Mouse (Mus musculus) C2C12 (cell line): ENCODE results near the gene Mbd4. TPM values are rescaled to one million over a fixed set of nuclear protein-coding genes. Genes with fewer than 3 reads are reported as not detected.
A peak's percentile ranks its signal among the peaks of the same experiment; 100 is the strongest.

Source experiments
- H3K27me3 ChIP-seq: one replicate; pipeline ENCODE4 v1.6.1; 2011; ENCODE audit not compliant: control insufficient read depth, insufficient read depth, insufficient read length
- H3K36me3 ChIP-seq: one replicate; pipeline ENCODE4 v1.6.1; 2011; ENCODE audit not compliant: control insufficient read depth, insufficient read depth
- H3K4me3 ChIP-seq: one replicate; pipeline ENCODE4 v1.5.1; 2011; ENCODE audit warnings: mild to moderate bottlenecking, control low read depth; ENCODE audit not compliant: poor library complexity, insufficient read depth, severe bottlenecking
- H3K79me2 ChIP-seq: one replicate; pipeline ENCODE4 v1.6.1; 2011; ENCODE audit not compliant: control insufficient read depth, insufficient read depth
- H3K79me3 ChIP-seq: one replicate; pipeline ENCODE4 v1.6.1; 2011; ENCODE audit warnings: low read depth, control low read depth
- H3ac ChIP-seq: one replicate; pipeline ENCODE3; 2011; ENCODE audit warnings: low read depth; ENCODE audit not compliant: control insufficient read depth, insufficient read length
- CEBPB ChIP-seq: IDR thresholded peaks from one replicate; pipeline ENCODE4 v1.6.1; 2011; ENCODE audit warnings: low read depth, mild to moderate bottlenecking, control low read depth, moderate library complexity
- CTCF ChIP-seq: IDR thresholded peaks from one replicate; pipeline ENCODE4 v1.5.1; 2011; ENCODE audit not compliant: control insufficient read depth, insufficient read depth, insufficient read length
- FOSL1 ChIP-seq: IDR thresholded peaks from one replicate; pipeline ENCODE4 v1.8.0; 2011; ENCODE audit warnings: mild to moderate bottlenecking, low read length; ENCODE audit not compliant: poor library complexity, insufficient read depth, severe bottlenecking
- MAX ChIP-seq: IDR thresholded peaks from one replicate; pipeline ENCODE4 v1.6.1; 2011; ENCODE audit warnings: mild to moderate bottlenecking, control low read depth
- MYOD1 ChIP-seq: IDR thresholded peaks from one replicate; pipeline ENCODE4 v1.6.1; 2011; ENCODE audit warnings: low read depth; ENCODE audit not compliant: control insufficient read depth, insufficient read length
- MYOG ChIP-seq: IDR thresholded peaks from one replicate; pipeline ENCODE4 v1.6.1; 2011; ENCODE audit not compliant: control insufficient read depth, insufficient read length; ENCODE audit errors: extremely low read depth
- USF1 ChIP-seq: IDR thresholded peaks from one replicate; pipeline ENCODE4 v1.6.1; 2011; ENCODE audit warnings: low read depth, mild to moderate bottlenecking, control low read depth, moderate library complexity
- polyA plus RNA-seq: library from polyadenylated mRNA; unstranded; fragments of >200 nt; fragmentation: generic; extraction: Trizol; gene quantifications from one replicate; pipeline ENCODE4 v1.2.1, GENCODE M21; 2012; ENCODE audit warnings: missing spikeins

Mbd4 gene
- polyA plus RNA-seq, 1 experiment, result 1.4 TPM

DNA sequence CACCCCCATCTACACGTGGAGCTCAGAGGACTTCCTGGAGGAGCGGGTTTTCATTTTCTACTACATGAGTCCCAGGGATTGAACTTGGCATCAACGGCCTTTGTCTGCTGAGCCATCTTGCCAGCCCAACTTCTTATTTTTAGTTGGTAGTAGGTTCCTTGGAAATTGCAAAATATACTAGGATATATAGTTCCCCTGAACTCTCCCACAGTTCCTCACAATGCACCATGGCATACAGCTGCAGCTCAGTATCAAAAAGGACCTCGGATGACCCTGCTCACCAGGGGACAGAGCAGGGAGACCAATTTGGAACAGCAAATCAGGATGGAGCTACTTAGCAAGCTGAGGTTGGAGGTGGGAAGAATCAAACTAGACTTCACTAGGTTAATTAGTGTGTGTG is 38.1 kb downstream of the Mbd4 start:
- no peak for TF ChIP-seq MYOD1
- no peak for TF ChIP-seq USF1
- TF ChIP-seq CEBPB, result no peak
- TF ChIP-seq MAX, result no peak
- TF ChIP-seq MYOG, result no peak
- no peak for TF ChIP-seq FOSL1
- TF ChIP-seq CTCF, result no peak
- no peak overlapping the region for H3K4me3 ChIP-seq

DNA sequence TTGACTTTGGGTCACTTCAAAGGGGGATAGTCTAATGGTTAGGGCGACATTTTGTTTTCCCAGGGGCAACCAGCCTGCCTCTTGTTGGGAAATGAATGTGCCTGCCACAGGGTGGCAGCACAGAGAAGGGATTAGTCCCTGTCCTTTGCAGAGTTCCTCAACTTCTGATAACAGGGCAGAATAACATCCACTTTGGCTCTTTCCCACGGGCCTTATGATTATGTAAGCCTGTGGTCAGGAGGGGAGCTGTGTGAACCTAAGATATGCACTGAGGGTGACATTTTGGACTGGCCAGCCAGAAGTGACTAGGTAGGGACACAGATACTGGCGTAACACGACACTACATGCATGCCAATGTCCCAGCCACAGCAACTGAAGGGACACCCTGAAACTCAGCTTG is 39.1 kb downstream of the Mbd4 start:
- H3K36me3 ChIP-seq, result no peaks in the 10 kb centered on the region
- H3K79me2 ChIP-seq, result no peaks in the 10 kb centered on the region
- no peak overlapping the region for H3ac ChIP-seq
- no peak overlapping the region for H3K4me3 ChIP-seq
- TF ChIP-seq CTCF (peak; percentile 1), MYOD1 (no peak)
- peaks cover 14% of the 10 kb centered on the region for H3K27me3 ChIP-seq
- no peaks in the 10 kb centered on the region for H3K79me3 ChIP-seq

More for the DNA sequence above, 38.1 kb downstream of the Mbd4 start:
- no peaks in the 10 kb centered on the region for H3K79me2 ChIP-seq
- no peaks in the 10 kb centered on the region for H3K79me3 ChIP-seq
- no peaks in the 10 kb centered on the region for H3K36me3 ChIP-seq
- peaks cover 22% of the 10 kb centered on the region for H3K27me3 ChIP-seq
- no peak overlapping the region for H3ac ChIP-seq

DNA sequence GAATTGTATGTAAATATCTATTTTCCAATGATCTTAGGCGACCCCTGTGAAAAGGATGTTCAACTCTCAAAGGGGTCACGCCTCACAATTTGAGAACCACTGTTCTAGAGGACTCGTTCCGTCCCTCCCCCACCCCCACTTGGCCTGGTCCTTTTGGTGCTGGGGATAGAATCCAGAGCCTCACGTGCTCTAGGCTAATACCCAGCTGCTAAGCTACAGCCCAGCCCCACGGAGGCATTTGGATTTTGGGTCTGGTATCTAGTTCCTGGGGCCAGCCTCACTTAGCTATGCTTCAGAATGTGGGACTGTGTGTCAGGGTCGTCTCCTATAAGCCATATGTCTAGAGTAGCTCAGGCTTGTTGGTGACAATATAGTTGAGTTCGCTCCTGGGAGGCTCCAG is 41.6 kb downstream of the Mbd4 start:
- Histone ChIP-seq H3ac (no peak overlapping the region), H3K79me2 (peaks cover 21% of the 10 kb centered on the region), H3K79me3 (peaks cover 18% of the 10 kb centered on the region), H3K27me3 (peaks cover 6% of the 10 kb centered on the region), H3K36me3 (peaks cover 12% of the 10 kb centered on the region), H3K4me3 (no peak overlapping the region)
- TF ChIP-seq CTCF (no peak), USF1 (no peak), MYOG (no peak), FOSL1 (no peak), MYOD1 (no peak)

DNA sequence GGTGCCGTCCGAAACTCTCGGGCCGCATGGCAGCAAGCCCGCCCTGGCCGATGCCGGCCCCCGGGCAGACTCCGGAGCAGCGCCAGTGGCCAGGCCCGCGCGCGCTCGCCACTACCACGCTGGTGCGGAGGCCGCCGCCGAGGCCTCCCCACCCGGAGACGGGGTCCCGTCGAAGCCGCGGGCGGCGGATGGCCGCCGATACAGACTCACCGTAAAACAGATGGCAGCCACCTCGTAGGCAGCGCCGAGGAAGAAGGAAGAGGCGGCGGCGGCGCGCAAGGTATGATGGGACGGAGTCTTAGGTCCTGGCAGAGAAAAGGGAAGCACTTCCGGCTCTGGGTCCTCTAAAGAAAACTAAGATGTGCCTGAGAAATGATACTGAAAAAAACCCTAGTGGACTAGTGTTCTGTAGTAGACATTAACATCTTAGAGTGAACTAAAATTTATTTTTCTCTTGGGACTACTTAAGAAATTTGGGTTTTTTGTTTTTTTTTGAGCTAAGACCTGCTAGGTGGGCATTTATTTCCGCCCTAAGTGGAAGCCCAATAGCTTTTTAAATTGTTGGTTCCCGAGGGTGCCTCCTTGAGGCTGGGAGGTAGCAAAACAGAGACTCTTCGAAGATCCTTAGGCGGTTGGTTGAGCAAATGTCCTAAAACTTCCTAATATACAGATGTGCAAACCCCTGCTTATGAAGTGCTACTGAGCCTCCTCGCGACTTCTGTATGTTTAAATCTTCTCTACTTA is 44.5 kb downstream of the Mbd4 start, which contains the start of gene Rpl32:
Rpl32 (minus strand) TSS at position 260 of the 744 bp plus-strand sequence.
- Histone ChIP-seq H3K79me2 (peaks cover 43% of the 10 kb centered on the region), H3ac (peak within 1 kb of the TSS; percentile 99), H3K27me3 (no peaks in the 10 kb centered on the region), H3K36me3 (peaks cover 37% of the 10 kb centered on the region), H3K4me3 (peak within 1 kb of the TSS; percentile 99), H3K79me3 (peaks cover 35% of the 10 kb centered on the region)
- TF ChIP-seq CTCF (no peak), USF1 (peak; percentile 3), CEBPB (no peak), MYOD1 (no peak), FOSL1 (no peak), MAX (peak; percentile 46), MYOG (no peak)

DNA sequence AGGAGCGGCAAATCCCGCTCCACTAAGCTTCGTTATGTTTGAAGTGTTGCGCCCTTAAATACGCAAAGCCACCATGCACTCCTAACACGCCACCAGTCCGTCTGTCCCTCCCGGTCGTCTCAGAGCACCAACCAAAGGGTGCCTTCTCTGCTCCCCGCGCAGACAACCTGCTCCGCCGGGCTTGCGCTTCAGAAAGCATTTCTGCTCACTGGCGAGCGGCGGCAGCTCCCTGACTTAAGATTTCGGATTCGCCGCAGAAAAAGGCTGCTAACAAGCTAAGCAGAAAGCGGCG is 45.0 kb downstream of the Mbd4 start:
- no peak for TF ChIP-seq CTCF
- no peak for TF ChIP-seq MYOG
- TF ChIP-seq CEBPB, result no peak
- no peak for TF ChIP-seq MYOD1
- TF ChIP-seq USF1, result no peak
- TF ChIP-seq FOSL1, result no peak
- no peak for TF ChIP-seq MAX
- H3ac ChIP-seq, result peak overlapping the region; percentile 99
- peak overlapping the region; percentile 99 for H3K4me3 ChIP-seq
- H3K79me2 ChIP-seq, result peaks cover 43% of the 10 kb centered on the region
- H3K79me3 ChIP-seq, result peaks cover 35% of the 10 kb centered on the region
- H3K27me3 ChIP-seq, result no peaks in the 10 kb centered on the region
- peaks cover 38% of the 10 kb centered on the region for H3K36me3 ChIP-seq

DNA sequence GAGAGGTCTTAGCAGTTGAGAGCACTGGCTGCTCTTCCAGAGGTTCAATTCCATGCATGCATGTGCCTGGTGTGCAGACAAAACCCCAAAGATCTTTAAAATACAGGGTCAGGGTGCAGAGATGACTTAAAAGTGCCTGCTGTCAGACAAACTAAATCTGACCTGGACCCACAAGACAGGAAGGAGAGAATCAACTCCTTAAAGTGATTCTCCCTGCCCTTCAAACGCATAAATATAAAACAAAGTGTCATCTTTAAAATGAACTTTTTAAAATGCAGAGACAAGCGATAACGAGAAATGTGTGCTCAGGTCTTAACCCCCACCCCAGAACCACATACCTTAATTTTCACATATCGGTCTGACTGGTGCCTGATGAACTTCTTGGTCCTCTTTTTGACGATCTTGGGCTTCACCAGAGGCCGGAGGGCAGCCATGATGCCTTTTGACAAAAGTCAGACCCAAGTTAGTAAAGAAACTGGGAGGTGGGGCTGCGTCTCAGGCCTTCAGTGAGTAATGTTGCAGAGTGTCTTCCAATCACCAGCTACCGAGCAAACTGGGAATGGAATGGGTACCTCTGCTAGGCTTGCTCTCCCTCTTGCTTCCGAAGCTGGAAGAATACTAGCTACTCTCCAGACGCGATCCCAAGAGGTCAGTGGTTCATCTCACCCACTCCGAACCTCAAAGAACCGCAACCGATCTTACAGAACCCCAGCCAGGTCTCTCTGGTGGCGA is 45.5 kb downstream of the Mbd4 start:
- Histone ChIP-seq H3K27me3 (no peaks in the 10 kb centered on the region), H3K4me3 (peak overlapping the region; percentile 99), H3ac (peak overlapping the region; percentile 99), H3K79me2 (peaks cover 43% of the 10 kb centered on the region), H3K36me3 (peaks cover 44% of the 10 kb centered on the region), H3K79me3 (peaks cover 35% of the 10 kb centered on the region)
- no peak for TF ChIP-seq MAX
- no peak for TF ChIP-seq FOSL1
- TF ChIP-seq MYOD1, result no peak
- no peak for TF ChIP-seq CTCF
- TF ChIP-seq USF1, result no peak
- TF ChIP-seq MYOG, result no peak
- no peak for TF ChIP-seq CEBPB
